Mouse (Mus musculus) telencephalon, adult 2 months (tissue): ENCODE measurements at regions not wholly inside any gene's neighbourhood (a gene's known extent, or its start where the extent isn't known, plus 50 kb on each side); places are given as distances from the start of the nearest gene placed in this dataset.
A peak's percentile ranks its signal among the peaks of the same experiment; 100 is the strongest.

ENCODE experiments used
- DNase-seq: peaks from one replicate; pipeline ENCODE4 v3.0.0-alpha.2; 2011; ENCODE audit warnings: low read depth, low spot score

DNA sequence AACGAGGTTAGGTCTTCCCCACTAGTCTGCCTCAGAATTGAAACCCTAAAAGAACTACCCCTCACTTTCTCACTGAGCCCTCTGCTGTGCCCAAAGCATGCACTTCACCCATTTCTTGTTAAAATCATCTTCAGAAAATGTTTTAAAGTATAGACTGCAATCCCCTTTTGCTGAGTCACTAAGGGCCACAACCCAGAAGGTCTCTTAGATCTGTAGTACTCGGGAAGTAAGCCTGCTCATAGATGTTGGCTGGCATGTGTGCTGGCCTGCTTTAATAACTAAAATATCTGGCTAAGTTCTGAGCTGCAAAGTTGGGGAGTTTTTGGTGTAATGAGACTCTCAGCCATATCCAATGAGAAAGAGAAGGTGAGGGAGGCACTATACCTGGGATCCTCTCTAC, 329.9 kb downstream of the Insc start:
- DNase-seq: no peak

DNA sequence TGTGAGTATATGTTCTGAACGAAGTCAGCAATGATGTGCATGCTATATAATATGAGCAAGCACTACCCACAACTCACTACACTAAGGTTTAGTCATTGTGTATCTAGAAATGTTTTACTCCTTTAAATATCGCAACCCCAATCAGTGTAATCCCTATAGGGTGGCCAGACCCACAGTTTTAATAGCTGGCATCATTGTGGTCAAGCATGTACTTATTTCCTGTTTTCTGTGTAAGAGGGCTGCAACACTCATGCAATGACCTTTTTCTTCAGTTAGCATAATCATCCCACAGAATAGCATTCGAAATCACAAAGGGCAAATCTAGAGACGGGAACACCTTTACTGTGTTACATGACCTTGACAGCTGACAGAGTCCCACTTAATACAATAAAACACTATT, 333.3 kb downstream of the Insc start:
- no peak for DNase-seq

DNA sequence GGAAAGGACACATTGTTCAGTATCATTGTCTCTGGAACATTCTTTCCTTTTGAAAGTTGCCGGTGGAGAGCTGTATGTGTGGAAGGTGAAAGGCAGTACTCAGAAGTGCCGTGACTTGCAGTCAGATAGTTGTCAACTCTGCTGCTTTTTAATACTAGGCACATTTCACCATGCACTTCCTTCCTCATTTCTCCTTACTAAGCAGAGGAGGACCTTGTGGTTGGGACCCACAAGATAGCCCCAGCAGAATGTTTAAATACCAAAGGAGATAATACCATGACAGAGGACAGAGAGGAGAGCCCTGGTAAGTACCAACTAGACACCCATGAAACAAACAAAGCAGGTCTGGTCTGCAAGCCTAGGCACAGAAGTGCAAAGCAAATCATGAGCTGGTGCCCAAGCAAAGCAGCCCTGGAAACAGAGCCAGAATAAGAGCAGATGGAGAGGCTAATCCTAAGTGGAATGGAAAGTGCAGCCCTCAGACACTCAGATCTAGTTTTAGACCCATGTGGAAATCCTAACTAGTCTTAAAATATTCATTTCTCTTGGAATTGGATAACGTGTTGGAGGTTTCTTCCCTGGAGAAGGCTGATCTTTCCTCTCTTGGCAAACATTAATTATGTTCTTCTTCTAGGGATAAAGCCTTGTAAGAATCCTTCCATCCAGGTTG, 341.4 kb downstream of the Insc start:
- peak; percentile 22 for DNase-seq

DNA sequence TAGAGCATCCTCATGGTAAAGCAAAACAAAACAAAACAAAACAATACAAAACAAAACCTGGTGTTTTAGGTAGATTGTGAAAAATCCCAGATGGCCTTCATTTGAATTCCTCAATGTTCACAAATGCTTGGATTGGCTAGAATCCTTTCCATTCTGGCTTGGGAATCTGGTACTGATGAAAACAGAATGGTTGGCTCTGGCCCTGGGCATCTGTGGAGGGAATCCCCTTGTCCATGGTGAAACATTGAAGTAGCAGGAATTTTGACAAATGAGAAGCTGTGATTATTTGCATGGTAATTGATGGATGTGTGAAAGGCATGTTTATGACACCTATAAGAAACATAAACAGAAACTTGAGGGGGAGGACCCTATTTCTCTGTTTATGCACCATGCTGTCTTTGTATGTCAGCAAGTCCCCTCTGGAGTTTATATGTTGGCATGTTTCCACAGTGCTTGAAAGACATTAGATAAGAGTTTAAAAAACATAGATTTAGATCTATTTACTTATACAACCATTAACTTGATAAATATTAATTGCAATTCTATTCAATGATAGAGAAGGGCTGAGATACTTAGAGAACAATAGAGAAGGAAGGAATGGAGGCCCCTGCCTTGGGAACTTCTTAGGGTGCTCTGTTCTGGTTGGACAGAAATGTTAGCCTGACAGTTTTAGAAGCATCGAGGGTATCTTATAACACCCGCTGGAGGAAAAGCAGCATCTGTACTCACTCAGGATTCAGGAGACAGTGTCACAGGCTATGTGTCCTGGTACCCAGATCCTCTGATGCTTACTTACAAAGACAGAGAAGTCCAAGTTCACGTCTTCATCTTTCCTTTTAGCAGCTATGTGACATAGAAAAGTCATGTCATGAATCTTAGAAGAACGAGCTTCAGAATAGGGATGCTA, 343.3 kb downstream of the Insc start:
- no peak for DNase-seq

DNA sequence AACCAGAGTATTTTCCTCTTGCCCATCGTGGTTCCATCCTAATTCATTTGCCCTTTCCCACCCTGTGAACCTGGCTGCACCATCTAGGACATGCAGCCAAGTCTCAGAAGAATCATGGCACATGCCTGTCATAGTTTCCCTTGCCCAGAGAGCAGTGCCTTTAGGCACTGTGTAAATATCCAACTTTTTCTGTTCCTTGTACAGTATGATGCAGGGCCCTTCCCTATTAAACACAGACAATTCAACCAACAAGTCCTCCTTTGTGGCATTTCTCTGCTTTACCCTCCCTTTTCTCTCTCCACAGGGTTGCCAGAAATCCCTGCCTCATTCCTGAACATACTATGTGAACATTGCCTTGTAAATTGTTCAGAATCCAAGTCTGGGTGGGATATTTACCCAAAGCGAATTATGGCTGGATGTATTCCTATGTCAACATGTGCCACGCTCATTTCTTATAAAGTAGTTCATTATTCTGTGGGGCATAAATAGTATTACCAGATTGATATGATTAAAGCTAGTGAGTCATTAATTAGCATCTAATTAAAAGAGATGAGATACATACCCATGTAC, 349.1 kb downstream of the Insc start:
- no peak for DNase-seq

DNA sequence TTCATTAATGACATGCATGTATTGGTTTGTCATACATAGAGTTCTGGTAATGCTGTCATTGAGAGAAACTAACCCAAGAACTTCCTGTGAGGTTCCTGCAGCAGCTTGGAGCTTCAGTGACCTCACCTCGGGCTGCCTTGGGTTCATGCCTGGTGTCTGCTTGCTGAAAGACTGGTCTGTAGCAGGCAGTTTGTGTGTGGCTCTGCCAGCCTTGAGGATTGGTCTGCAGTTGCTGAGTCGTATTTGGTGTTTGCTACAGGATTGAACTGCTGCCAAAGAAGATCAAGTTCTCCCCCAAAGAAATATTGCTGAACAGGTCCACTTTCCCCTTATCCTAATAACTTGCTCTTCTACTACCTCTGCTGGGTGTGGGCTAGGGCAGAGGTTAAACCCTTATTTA, 362.5 kb downstream of the Insc start:
- DNase-seq: no peak

DNA sequence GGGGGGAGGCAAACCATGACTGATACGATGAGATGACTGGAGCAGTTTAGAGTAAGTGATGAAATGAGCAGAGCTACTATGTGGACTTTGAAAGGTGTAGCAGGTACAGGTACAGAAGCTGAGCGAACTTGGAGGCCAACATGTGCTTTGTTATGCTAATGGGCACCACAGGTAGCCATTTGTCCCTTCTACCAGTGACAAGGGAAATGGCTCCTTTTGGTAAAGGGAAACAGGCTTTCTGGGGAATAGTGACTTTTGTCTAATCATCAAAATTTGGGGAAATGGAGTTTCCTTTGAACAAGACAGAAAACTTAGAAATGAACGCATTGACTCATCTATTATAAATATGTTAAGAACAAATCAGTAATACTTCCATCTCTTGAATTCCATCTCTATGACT, 368.8 kb downstream of the Insc start:
- no peak for DNase-seq

DNA sequence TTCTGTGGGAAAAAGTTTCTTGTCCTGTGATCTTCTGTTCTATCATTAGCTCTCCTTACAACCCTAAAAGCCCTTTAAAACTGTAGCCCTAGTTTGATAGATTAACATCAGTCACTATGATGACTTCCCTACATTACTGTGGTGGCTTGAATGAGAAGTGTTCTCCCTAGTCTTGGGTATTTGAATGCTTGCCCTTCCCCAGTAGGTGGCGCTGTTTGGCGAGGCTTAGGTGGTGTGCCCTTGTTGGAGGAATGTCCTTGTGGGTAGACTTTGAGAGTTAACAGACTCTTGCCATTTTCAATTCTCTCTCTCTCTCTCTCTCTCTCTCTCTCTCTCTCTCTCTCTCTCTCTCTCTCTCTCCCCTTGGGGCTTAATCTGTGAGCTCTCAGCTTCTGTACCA, 379.8 kb downstream of the Insc start:
- no peak for DNase-seq

DNA sequence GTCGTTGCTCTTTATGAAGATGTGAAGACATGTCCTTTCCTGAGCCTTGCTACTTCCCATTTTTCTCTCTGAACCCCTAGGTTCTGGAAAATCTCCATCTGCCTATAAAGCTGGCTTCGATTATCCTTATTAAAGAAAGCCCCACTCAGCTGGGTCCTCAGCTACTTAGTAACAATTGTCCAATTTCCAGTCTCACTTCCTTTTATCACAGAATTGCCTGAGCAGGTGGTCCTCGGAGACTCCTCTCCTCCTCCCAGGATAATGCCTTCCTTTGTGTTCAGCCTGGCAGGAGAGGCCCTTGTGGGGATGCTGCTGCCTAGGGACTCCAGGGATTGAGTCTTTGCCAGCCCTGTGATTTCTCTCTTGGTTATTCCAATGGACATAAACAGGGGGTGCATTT, 385.5 kb downstream of the Insc start:
- DNase-seq: no peak

DNA sequence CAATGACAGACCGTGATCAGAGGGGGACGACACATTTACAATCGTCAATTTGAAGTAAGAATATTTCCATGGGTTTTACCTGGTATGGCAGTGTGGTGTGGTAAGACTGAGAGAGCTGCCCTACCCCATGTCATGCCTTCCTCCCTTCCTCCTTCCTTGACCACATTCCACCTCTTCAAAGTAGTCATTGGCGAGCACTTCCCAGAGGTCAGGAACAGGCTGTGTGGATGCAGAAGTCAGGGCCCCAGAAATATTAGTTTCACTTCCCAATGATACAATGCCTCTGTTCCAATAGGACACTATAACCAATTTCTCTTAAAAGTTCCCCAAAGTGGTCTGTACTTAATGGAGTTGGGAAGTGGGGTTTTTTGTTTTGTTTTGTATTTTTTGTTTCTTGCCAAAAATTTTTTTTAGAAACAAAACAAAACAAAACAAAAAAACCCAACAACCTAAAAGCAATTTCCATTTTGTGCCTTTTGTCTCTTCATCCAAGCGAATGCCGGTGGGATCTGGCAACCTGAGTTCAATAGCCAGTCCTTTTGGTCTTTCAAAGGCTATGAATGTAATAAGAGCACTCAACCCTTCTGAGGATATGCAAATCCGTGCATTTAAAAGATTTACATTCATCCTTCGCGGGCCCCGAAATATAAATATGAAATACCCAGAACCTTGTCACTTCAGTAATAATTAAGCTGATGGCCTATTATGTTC, 387.9 kb downstream of the Insc start:
- no peak for DNase-seq

DNA sequence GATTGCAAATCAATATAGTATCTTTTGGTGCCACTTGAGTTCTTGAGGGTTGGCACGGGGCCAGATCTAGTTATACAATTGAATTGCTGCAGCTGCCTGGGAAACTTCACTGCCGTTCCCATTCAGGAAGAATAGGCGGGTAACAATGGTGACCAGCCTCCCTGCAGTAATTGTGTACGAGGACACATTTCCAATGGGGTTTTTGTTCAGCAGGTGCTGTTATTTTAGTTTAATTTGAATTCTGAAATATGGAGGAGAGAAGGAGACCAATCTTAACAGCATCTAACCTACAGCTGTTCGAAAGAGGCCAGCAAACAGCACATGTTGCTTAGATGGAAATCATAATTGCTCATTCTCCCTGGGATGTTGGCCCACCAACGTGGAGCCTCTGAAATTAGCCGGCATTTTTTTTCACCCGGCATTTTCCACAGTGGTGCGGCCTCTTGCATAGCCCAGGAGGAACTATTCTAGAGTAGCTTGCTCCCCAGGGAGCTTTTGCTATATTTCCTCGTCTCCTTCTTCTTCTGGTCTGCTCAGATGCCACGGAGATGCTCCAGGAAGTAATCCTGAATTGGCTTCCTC, 388.6 kb downstream of the Insc start:
- DNase-seq: no peak

DNA sequence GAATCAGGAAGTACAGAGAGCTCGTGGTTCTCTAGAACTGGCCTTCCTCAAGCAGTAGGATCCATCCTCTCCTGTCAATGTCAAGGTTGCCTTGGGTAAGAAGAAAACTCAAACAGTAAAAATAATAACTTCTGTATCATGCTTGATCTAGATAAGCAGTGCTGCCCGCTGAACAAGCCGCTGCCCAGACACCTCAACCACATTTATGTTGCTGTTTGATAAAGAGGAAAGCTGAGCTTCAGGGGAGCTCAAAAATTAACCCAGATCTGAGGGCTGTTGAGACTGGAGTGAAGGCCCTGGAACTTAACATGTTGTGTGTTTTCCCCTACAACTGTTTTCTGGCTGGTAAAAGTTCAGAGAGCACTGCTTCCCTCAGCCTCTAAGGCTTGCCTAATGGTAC, 389.1 kb downstream of the Insc start:
- DNase-seq: no peak

DNA sequence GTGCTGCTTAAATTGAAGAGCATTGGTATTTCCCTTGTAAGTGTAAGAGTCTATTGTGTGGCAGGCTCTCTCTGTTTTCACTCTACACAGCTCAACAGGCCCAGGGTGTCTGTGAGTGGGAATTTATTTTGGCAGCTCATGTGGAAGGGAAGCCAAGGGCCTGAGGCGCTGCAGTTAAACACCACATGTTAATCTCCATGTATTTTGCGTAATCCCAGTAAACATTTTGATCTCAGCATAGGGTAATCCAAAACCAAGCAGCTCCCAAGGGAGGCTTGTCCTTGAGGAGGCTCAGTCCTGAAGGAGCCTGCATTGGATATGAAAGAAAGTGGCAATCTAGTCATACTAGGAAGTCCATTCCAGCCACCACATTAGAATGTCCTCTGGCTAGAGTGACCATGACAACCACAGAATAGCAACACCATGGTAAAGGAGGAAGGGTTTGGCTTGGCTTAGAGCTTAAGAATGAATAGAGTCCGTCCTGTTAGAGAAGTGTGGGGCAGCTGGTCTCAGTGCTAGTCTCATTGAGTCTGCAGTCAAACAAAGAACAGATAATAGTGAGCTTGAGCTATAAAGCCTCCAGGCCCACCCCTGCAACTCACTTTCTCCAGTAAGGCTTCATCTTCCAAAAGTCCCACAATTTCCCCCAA, 391.6 kb downstream of the Insc start:
- DNase-seq: no peak

DNA sequence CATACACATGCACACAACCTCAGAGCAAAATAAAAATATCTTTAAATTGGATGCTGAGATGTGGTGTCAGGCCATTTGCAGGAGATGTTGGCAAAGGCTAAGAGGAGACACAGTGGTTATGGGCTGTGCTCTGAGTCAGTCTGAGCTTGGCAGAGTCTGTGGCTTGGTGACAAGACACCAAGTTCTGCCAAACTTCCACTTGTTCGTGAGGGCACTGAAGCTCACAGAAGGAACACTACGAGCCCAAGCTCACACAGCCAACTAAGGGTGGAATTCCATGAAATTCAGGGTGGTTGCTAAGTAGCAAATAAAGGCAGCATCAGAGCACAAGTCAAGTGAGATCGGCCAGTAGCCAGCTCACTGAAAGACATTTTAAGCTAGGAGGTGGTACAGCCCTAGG, 396.8 kb downstream of the Insc start:
- no peak for DNase-seq

DNA sequence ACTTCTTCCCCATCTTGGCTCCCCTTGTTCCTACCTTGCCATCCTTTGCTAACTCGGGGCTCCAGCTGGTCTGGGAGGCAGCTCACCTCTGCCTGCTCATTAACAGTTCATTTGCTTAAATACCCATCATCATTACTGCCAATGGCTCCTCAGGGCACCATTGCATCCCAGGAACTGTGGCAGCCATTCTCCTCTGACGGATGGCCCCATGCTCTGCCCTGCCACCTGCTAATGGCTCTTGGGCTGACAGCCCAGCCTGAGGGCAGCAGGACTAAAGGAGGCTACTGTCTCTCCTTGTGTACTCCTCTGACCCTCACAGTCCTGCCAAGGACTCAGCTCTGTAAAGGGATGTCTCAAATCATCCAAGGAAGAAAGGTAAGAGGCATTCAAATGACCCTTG, 398.7 kb downstream of the Insc start:
- DNase-seq: no peak

DNA sequence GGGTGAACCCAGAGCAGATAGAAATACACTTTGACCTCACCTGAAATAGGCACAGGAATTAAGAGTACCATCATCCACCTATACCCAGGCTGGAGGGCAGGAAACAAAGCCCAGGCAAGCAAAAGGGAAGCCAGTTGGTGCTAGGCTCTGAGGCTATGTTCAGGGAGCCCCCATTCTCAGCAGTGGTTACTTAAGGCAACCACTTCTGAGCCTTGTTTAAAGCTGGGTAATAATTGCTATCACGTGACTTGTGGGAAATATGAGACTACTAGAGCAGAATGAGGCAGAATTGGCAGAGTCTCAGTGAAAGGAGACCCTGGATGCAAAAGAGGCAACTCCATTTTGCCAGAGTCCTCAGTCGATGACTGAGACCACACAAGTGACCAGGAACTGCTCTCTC, 401.5 kb downstream of the Insc start:
- DNase-seq: no peak

DNA sequence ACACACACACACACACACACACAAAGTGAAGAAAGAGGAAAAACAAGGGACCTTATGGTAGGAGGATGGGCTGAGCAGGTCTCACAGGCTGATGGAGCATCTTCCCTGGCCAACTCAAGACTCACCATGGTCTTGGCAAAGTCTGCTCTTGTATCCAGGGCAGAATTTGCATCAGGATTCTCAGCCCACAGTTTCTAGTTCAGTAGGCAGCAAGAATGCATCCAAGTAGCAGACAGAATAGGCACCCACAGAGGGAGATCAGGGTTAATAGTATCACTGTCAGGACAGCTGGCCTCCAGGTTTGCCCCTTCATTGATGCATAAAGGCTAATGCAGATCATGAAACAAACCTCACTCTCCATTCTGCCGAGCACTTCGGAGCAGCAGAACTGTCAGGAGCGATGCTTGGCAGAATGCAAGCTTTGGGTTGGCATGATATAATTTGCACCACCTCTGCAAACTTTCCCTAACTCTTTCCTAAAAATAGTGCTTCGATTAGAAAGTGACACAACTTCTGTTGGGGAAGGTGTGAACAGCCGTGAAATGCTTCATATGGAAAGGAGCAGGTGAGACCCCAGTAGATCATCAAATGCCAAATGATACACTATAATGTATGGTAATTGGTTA, 404.0 kb downstream of the Insc start:
- no peak for DNase-seq

DNA sequence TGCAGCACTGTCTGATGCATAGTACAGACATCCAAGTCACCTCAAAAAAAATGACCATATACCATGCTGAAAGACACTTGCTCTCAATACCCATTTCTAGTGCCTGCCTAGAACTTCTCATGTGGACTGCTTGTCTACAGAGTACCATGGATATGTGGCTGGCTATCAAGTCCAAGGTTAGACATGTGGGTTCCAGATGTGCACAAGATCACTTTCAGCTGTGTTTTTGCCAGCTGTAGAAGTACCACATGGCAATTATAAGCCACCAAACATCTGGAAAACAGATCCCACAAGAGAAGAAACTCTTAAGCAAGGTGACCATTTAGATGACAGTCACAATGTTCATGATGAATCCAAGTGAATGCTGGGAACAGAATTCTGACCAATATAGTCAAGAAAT, 409.8 kb downstream of the Insc start:
- no peak for DNase-seq

DNA sequence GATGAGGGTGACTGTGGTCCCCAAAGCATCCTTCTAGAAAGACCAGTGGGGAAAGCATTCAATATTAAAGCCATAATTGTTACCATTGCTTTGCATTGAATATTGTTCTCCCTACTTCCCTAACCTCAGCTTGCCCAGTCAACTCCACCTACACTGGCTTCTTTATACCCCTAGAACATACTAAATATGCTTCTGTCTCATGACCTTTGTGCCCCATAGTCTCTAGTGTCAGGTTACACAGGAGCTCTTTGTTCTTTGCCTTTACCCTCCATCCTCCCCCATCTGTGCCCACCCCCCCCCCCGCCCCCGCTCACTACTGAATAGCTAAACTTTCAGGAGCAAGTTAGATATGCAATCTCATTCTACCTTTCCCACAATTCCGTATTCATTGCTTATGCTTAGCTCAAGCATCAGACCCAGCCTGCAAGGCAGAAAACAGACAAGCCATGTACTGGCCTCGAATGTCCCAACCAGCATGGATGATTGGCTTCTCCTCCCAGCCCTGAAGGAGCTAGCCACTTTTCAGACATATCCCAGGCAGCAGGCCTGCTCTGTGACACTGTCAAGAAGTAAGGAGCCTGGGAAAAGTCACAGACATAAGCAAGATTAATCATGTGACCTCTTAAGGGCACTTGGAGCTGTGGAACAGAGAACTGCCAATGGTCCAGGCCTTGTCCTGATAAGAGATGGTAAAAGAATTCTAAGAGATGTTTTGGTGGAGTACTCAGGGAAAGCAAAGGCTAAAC, 410.4 kb downstream of the Insc start:
- DNase-seq: no peak

DNA sequence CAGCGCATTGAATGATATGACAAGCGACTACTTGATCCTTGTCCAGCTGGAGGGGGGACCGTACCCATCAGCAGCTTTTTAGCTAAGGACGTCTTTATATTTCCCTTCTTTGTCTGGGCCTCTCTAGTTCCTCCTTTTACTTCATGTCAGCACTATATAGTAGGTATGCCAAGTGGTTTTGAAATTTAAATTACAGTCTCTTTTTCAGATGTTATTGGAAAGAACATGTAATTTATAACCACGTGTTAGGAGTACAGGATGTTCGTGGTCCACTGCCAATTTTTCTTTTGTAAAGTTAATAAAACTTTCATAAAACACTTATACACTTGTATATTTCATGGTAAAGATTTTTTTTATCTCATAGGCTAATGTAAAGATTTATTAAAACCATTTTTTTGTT, 426.5 kb downstream of the Insc start:
- DNase-seq: peak; percentile 1
